Mouse (Mus musculus) forebrain, embryonic 11.5 days (tissue): ENCODE results near the gene Hist2h3c2. TPM values are rescaled to one million over a fixed set of nuclear protein-coding genes. Genes with fewer than 3 reads are reported as not detected.
A peak's percentile ranks its signal among the peaks of the same experiment; 100 is the strongest.
"Not testable (repeated sequence)": the region's sequence is repeated elsewhere in the genome, so short reads cannot be mapped to it uniquely, and the experiment has no call there.

Experiments used
- ATAC-seq: fragments of 200-750 bp; cut with Nextera tagmentation; replicated peaks from 2 replicates; pipeline ENCODE4 v1.8.0; 2017; ENCODE audit warnings: moderate TSS enrichment; ENCODE audit not compliant: low FRiP score
- DNase-seq: peaks from one replicate; pipeline ENCODE4 v3.0.0-alpha.2; 2017; ENCODE audit warnings: low spot score
- H3K27ac ChIP-seq: fragments of 300-500 bp; sonication (generic); 2 replicates; pipeline ENCODE4 v1.5.1; 2014; ENCODE audit warnings: low read depth, low read length
- H3K27me3 ChIP-seq: fragments of 300-500 bp; sonication (generic); 2 replicates; pipeline ENCODE4 v1.6.1; 2014; ENCODE audit warnings: mild to moderate bottlenecking, low read length, mixed read lengths; ENCODE audit not compliant: control insufficient read depth, insufficient read depth
- H3K36me3 ChIP-seq: fragments of 300-500 bp; sonication (generic); 2 replicates; pipeline ENCODE4 v1.6.1; 2014; ENCODE audit warnings: mild to moderate bottlenecking, low read length, moderate library complexity, mixed read lengths; ENCODE audit not compliant: control insufficient read depth, insufficient read depth
- H3K4me1 ChIP-seq: fragments of 300-500 bp; sonication (generic); replicated peaks from 2 replicates; pipeline ENCODE4 v1.6.1; 2014; ENCODE audit warnings: low read length, mixed read lengths; ENCODE audit not compliant: control insufficient read depth, insufficient read depth
- H3K4me2 ChIP-seq: fragments of 300-500 bp; sonication (generic); 2 replicates; pipeline ENCODE4 v1.6.1; 2014; ENCODE audit warnings: low read depth, mild to moderate bottlenecking, low read length, moderate library complexity, mixed read lengths; ENCODE audit not compliant: severe bottlenecking
- H3K4me3 ChIP-seq: fragments of 300-500 bp; sonication (generic); 2 replicates; pipeline ENCODE4 v1.5.1; 2014; ENCODE audit warnings: low read depth, low read length
- H3K9ac ChIP-seq: fragments of 300-500 bp; sonication (generic); 2 replicates; pipeline ENCODE4 v1.6.1; 2014; ENCODE audit warnings: low read length
- H3K9me3 ChIP-seq: fragments of 300-500 bp; sonication (generic); 2 replicates; pipeline ENCODE4 v1.6.1; 2016; ENCODE audit warnings: low read length, mixed read lengths; ENCODE audit not compliant: control insufficient read depth
- WGBS: fragments of 180-500 bp; shearing (Covaris S2); extraction: QIAGEN DNeasy Blood & Tissue Kit; methylation state at CpG from one replicate; pipeline ENCODE4 v1.1.7; 2014; 5-methylcytosine and 5-hydroxymethylcytosine counted together
- polyA plus RNA-seq: library from polyadenylated mRNA; unstranded; fragments of >200 nt; fragmentation: Nextera tagmentation; extraction: Ambion mirVana; gene quantifications from 2 replicates; pipeline ENCODE4 v1.2.1, GENCODE M21; 2014

Hist2h3c2 gene
- polyA plus RNA-seq, 1 experiment from 2014 or later: 14.8 TPM

GRCm38 (mm10) chr3:96220765-96221639, 17.9 kb downstream of the Hist2h3c2 start, which contains the start of the genes Hist2h2ac and Hist2h2be:
TSS of gene Hist2h2ac (minus strand) at chr3:96220880.
TSS of gene Hist2h2be (plus strand) at chr3:96221119.
- Histone ChIP-seq H3K4me2 (peak within 1 kb of the TSS; percentile 68), H3K9me3 (no peaks in the 10 kb centered on the region), H3K27ac (peak within 1 kb of the TSS; percentile 98), H3K9ac (peak within 1 kb of the TSS; percentile 84), H3K36me3 (no peaks in the 10 kb centered on the region), H3K4me3 (peak within 1 kb of the TSS; percentile 44), H3K4me1 (peaks cover 10% of the 10 kb centered on the region; the same call in 1 of the 2 replicates), H3K27me3 (no peaks in the 10 kb centered on the region)
- under 1% methylated on average over 43 of the region's 43 CpGs for WGBS
- DNase-seq (peak; percentile 85), ATAC-seq (peak; percentile 93)

GRCm38 (mm10) chr3:96220131-96220764, 18.7 kb downstream of the Hist2h3c2 start:
- H3K9ac ChIP-seq: peak overlapping the region; percentile 84
- WGBS: under 1% methylated on average over 27 of the region's 47 CpGs
- peak; percentile 20 for ATAC-seq

GRCm38 (mm10) chr3:96219661-96220130, 19.2 kb downstream of the Hist2h3c2 start, which contains the start of the genes Bola1 and Hist2h2ab:
TSS of gene Bola1 (minus strand) at chr3:96219709.
TSS of gene Hist2h2ab (plus strand) at chr3:96219865.
- ATAC-seq (peak; percentile 85), DNase-seq (peak; percentile 86)
- peaks cover 10% of the 10 kb centered on the region; the same call in 1 of the 2 replicates for H3K4me1 ChIP-seq
- H3K27me3 ChIP-seq: no peaks in the 10 kb centered on the region
- WGBS: under 1% methylated on average over 37 of the region's 37 CpGs
- peak within 1 kb of the TSS; percentile 84 for H3K9ac ChIP-seq
- H3K4me3 ChIP-seq: peak within 1 kb of the TSS; percentile 44
- H3K27ac ChIP-seq: peak within 1 kb of the TSS; percentile 98
- no peaks in the 10 kb centered on the region for H3K9me3 ChIP-seq
- no peaks in the 10 kb centered on the region for H3K36me3 ChIP-seq
- peak within 1 kb of the TSS; percentile 68 for H3K4me2 ChIP-seq

More at GRCm38 (mm10) chr3:96220131-96220764, 18.7 kb downstream of the Hist2h3c2 start:
- H3K9me3 ChIP-seq, H3K27me3 ChIP-seq, H3K36me3 ChIP-seq: not testable (repeated sequence)
- DNase-seq: peak; percentile 76
- Histone ChIP-seq H3K4me1 (peaks cover 10% of the 10 kb centered on the region; the same call in 1 of the 2 replicates), H3K4me2 (peak overlapping the region; percentile 68), H3K27ac (peak overlapping the region; percentile 98), H3K4me3 (peak overlapping the region; percentile 44)

GRCm38 (mm10) chr3:96219191-96219641, 19.7 kb downstream of the Hist2h3c2 start:
- ATAC-seq: peak; percentile 16; the same call in 1 of the 2 replicates
- Histone ChIP-seq H3K36me3 (no peaks in the 10 kb centered on the region), H3K27me3 (no peaks in the 10 kb centered on the region), H3K4me1 (peaks cover 9% of the 10 kb centered on the region; the same call in 1 of the 2 replicates), H3K9me3 (no peaks in the 10 kb centered on the region), H3K4me2 (peak overlapping the region; percentile 68), H3K27ac (peak overlapping the region; percentile 98), H3K9ac (peak overlapping the region; percentile 84), H3K4me3 (peak overlapping the region; percentile 44)
- peak; percentile 60 for DNase-seq
- WGBS: under 1% methylated on average over 12 of the region's 12 CpGs

GRCm38 (mm10) chr3:96209242-96209641, 29.7 kb downstream of the Hist2h3c2 start:
- Histone ChIP-seq H3K9me3 (no peaks in the 10 kb centered on the region), H3K27me3 (no peaks in the 10 kb centered on the region), H3K4me3 (no peak overlapping the region), H3K4me2 (no peak overlapping the region), H3K27ac (no peak overlapping the region), H3K4me1 (0 out of 2 replicates have a peak, but pooled peaks cover 2% of the 10 kb centered on the region), H3K36me3 (no peaks in the 10 kb centered on the region), H3K9ac (no peak overlapping the region)
- ATAC-seq (no peak), DNase-seq (no peak)
- 22% methylated on average over 15 of the region's 15 CpGs for WGBS

- Histone ChIP-seq H3K4me2 (no peak overlapping the region), H3K36me3 (no peaks in the 10 kb centered on the region), H3K27me3 (no peaks in the 10 kb centered on the region), H3K9ac (no peak overlapping the region), H3K27ac (no peak overlapping the region), H3K4me3 (no peak overlapping the region), H3K9me3 (no peaks in the 10 kb centered on the region), H3K4me1 (0 out of 2 replicates have a peak, but pooled peaks cover 2% of the 10 kb centered on the region)
- 85% methylated on average over 3 of the region's 3 CpGs for WGBS
- DNase-seq: no peak
- ATAC-seq: no peak
Measured at GRCm38 (mm10) chr3:96207819-96208218, 31.1 kb downstream of the Hist2h3c2 start.

GRCm38 (mm10) chr3:96199731-96200130, 39.2 kb downstream of the Hist2h3c2 start:
- Histone ChIP-seq H3K9me3 (no peaks in the 10 kb centered on the region), H3K4me3 (no peak overlapping the region), H3K36me3 (no peaks in the 10 kb centered on the region), H3K27ac (no peak overlapping the region), H3K9ac (no peak overlapping the region), H3K27me3 (no peaks in the 10 kb centered on the region), H3K4me2 (no peak overlapping the region), H3K4me1 (peaks cover 7% of the 10 kb centered on the region)
- ATAC-seq (no peak), DNase-seq (no peak)
- 72% methylated on average over 2 of the region's 2 CpGs for WGBS

- not testable (repeated sequence) for H3K9me3 ChIP-seq, ATAC-seq, H3K27me3 ChIP-seq, H3K4me3 ChIP-seq, H3K36me3 ChIP-seq, H3K4me1 ChIP-seq, H3K4me2 ChIP-seq, H3K9ac ChIP-seq, DNase-seq, H3K27ac ChIP-seq
- 29% methylated on average over 7 of the region's 8 CpGs for WGBS
Measured at GRCm38 (mm10) chr3:96198601-96199251, 40.2 kb downstream of the Hist2h3c2 start.
